Mouse (Mus musculus) layer of hippocampus, postnatal 36 days (tissue): ENCODE results near the gene Rad51b. TPM values are rescaled to one million over a fixed set of nuclear protein-coding genes. Genes with fewer than 3 reads are reported as not detected.

Experiments
- DNase-seq, 2 experiments: peaks; one replicate each; pipeline ENCODE4 v3.0.0; 2022
- total RNA-seq, 2 experiments: library from RNA; stranded (reverse); gene quantifications; 2 replicates each; pipeline ENCODE4 v1.2.3; 2021

Rad51b gene
- total RNA-seq, 2 experiments from 2014 or later, result 0.17 to 0.18 TPM

GRCm38 (mm10) chr12:79703555-79703954 is 406.5 kb downstream of the Rad51b start:
- no peak for DNase-seq

- no peak for DNase-seq
These were observed 408.6 kb downstream of the Rad51b start for GRCm38 (mm10) chr12:79705501-79706266.

- no peak for DNase-seq
These were observed 410.7 kb downstream of the Rad51b start for GRCm38 (mm10) chr12:79707565-79708422.

- DNase-seq, result no peak
These were observed 411.3 kb downstream of the Rad51b start for GRCm38 (mm10) chr12:79708423-79708733.

- DNase-seq, result no peak
These were observed 416.2 kb downstream of the Rad51b start for GRCm38 (mm10) chr12:79713286-79713685.

GRCm38 (mm10) chr12:79714484-79714883 is 417.4 kb downstream of the Rad51b start:
- no peak for DNase-seq

GRCm38 (mm10) chr12:79715506-79716345 is 418.6 kb downstream of the Rad51b start:
- peak in 1 of 2 experiments; percentile 16 for DNase-seq

- no peak for DNase-seq
These were observed 422.2 kb downstream of the Rad51b start for GRCm38 (mm10) chr12:79719091-79719846.

GRCm38 (mm10) chr12:79719847-79720201 is 422.7 kb downstream of the Rad51b start:
- DNase-seq, result no peak

- DNase-seq, result no peak
These were observed 427.8 kb downstream of the Rad51b start for GRCm38 (mm10) chr12:79724875-79725274.

- no peak for DNase-seq
These were observed 428.6 kb downstream of the Rad51b start for GRCm38 (mm10) chr12:79725711-79726110.

- no peak for DNase-seq
These were observed 429.0 kb downstream of the Rad51b start for GRCm38 (mm10) chr12:79726116-79726515.

- DNase-seq, result no peak
These were observed 429.9 kb downstream of the Rad51b start for GRCm38 (mm10) chr12:79726959-79727358.

- no peak for DNase-seq
These were observed 432.9 kb downstream of the Rad51b start for GRCm38 (mm10) chr12:79729926-79730506.

- no peak for DNase-seq
These were observed 434.8 kb downstream of the Rad51b start for GRCm38 (mm10) chr12:79731905-79732304.

- DNase-seq, result peak in 1 of 2 experiments; percentile 10
These were observed 435.5 kb downstream of the Rad51b start for GRCm38 (mm10) chr12:79732355-79733115.

GRCm38 (mm10) chr12:79735341-79735785 is 438.3 kb downstream of the Rad51b start:
- no peak for DNase-seq

- no peak for DNase-seq
These were observed 438.8 kb downstream of the Rad51b start for GRCm38 (mm10) chr12:79735882-79736281.

GRCm38 (mm10) chr12:79738700-79739099 is 441.6 kb downstream of the Rad51b start:
- DNase-seq, result no peak

GRCm38 (mm10) chr12:79739918-79740639 is 443.0 kb downstream of the Rad51b start:
- DNase-seq, result no peak
